Mouse (Mus musculus): ENCODE measurements around the gene Cyb5r4.

- TF ChIP-seq CTCF (IDR thresholded peaks at IDR 0.05; ENCODE audit: borderline replicate concordance, extremely low read depth, insufficient read depth, insufficient read length) (no peak), POLR2A (IDR thresholded peaks at IDR 0.05; ENCODE audit: borderline replicate concordance, extremely low read depth, insufficient read depth, insufficient read length, poor library complexity, severe bottlenecking) (no peak)
Observed at GRCm38 (mm10) chr9:87062337-87062736, 40.5 kb downstream of the Cyb5r4 start.

Data from brain, embryonic 14.5 days (tissue).